Mouse (Mus musculus) intestine, embryonic 14.5 days (tissue): ENCODE results near the gene Dram1. TPM values are rescaled to one million over a fixed set of nuclear protein-coding genes. Genes with fewer than 3 reads are reported as not detected.

Source experiments
- ATAC-seq: fragments of 200-750 bp; cut with Nextera tagmentation; replicated peaks from 2 replicates; pipeline ENCODE4 v1.8.0; 2017; ENCODE audit warnings: low read depth, moderate number of reproducible peaks, moderate TSS enrichment, moderate library complexity; ENCODE audit not compliant: low FRiP score, low TSS enrichment
- DNase-seq: peaks from one replicate; pipeline ENCODE4 v3.0.0-alpha.2; 2018; ENCODE audit warnings: low spot score
- H3K27ac ChIP-seq: fragments of 300-500 bp; sonication (generic); 2 replicates; pipeline ENCODE4 v1.5.1; 2014; ENCODE audit warnings: low read depth, mild to moderate bottlenecking, control low read depth
- H3K27me3 ChIP-seq: fragments of 300-500 bp; sonication (generic); replicated peaks from 2 replicates; pipeline ENCODE4 v1.6.1; 2014; ENCODE audit warnings: low read length, control low read depth; ENCODE audit not compliant: control insufficient read depth, insufficient read depth
- H3K36me3 ChIP-seq: fragments of 300-500 bp; sonication (generic); 2 replicates; pipeline ENCODE4 v1.6.1; 2014; ENCODE audit warnings: low read length, control low read depth; ENCODE audit not compliant: control insufficient read depth, insufficient read depth
- H3K4me1 ChIP-seq: fragments of 300-500 bp; sonication (generic); replicated peaks from 2 replicates; pipeline ENCODE4 v1.6.1; 2014; ENCODE audit warnings: low read length, control low read depth, mixed read lengths; ENCODE audit not compliant: control insufficient read depth, insufficient read depth
- H3K4me2 ChIP-seq: fragments of 300-500 bp; sonication (generic); 2 replicates; pipeline ENCODE4 v1.6.1; 2014; ENCODE audit warnings: low read length
- H3K4me3 ChIP-seq: fragments of 300-500 bp; sonication (generic); 2 replicates; pipeline ENCODE4 v1.5.1; 2014; ENCODE audit warnings: low read depth, low read length, control low read depth, mixed read lengths
- H3K9ac ChIP-seq: fragments of 300-500 bp; sonication (generic); 2 replicates; pipeline ENCODE4 v1.6.1; 2014; ENCODE audit warnings: mild to moderate bottlenecking, low read length
- H3K9me3 ChIP-seq: fragments of 300-500 bp; sonication (generic); 2 replicates; pipeline ENCODE4 v1.6.1; 2016; ENCODE audit warnings: low read length, control low read depth; ENCODE audit not compliant: control insufficient read depth
- WGBS: fragments of 180-500 bp; shearing (Covaris S2); extraction: QIAGEN DNeasy Blood & Tissue Kit; methylation state at CpG from one replicate; pipeline ENCODE4 v1.1.7; 2014; 5-methylcytosine and 5-hydroxymethylcytosine counted together
- polyA plus RNA-seq: library from polyadenylated mRNA; unstranded; fragments of >200 nt; fragmentation: Nextera tagmentation; extraction: Ambion mirVana; gene quantifications from 2 replicates; pipeline ENCODE4 v1.2.1, GENCODE M21; 2014

Dram1 gene
- polyA plus RNA-seq, 1 experiment from 2014 or later: 3.6 TPM

DNA sequence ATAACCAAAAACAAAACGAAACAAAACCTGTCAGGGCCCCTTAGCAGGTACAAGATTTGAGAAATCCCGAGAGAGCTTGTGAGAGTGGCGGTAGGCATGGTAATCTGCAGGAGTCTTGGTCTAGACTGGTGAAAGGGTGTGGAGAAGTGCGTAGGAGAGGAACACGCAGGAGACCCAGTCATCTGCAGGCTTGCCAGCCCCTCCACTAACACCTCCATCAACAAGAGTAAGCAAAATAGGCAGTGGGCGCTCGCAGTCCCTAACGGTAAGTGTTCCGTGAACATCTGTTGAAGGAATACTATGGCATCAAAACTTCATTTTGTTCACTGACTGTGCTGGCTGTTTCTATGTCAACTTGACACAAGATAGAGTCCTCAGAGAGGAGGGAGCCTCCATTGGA, 12.6 kb upstream of the Dram1 start:
- WGBS: 93% methylated on average over 9 of the region's 9 CpGs

DNA sequence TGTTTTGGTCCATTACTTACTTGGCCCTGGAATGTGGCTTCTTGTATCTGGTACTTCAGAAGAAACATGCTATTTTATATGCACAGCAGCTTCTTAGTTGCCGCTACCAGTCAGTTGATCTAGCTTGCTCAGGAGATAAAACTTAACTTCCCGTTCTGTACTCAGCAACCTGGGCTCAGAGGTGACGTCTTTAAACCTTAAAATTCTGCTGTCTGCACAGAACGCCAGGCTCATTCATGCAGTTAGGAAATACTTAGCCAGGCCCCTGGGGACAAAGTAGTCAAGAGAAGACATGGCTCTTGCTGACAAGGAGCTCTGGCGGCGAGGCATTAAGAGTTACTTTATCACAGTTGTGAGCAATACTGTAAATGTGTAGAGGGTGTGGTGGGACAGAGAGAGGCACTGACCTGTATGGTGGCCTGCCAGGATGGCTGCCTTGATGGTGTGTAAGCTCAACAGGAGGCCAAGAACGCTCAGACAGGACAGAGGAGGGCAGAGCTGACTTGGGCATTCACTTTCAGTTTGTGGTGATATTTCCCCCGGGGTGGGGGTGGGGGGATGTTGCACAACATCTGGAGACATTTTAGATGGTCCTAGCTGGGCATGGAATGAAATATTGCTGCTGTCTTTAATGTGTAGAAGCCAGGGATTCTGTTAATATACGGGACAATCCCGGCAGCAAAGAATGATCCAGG, 11.4 kb upstream of the Dram1 start:
- Histone ChIP-seq H3K9ac (no peak overlapping the region), H3K4me1 (no peaks in the 10 kb centered on the region), H3K36me3 (no peaks in the 10 kb centered on the region), H3K4me2 (no peak overlapping the region), H3K27me3 (no peaks in the 10 kb centered on the region), H3K9me3 (no peaks in the 10 kb centered on the region), H3K4me3 (no peak overlapping the region), H3K27ac (no peak overlapping the region)
- DNase-seq (no peak), ATAC-seq (0 out of 2 replicates have a peak, but pooled peaks have one; percentile 15)
- 56% methylated on average over 10 of the region's 10 CpGs for WGBS

More for the DNA sequence above, 12.6 kb upstream of the Dram1 start:
- Histone ChIP-seq H3K4me3 (no peak overlapping the region), H3K36me3 (no peaks in the 10 kb centered on the region), H3K9ac (no peak overlapping the region), H3K27ac (no peak overlapping the region), H3K4me2 (no peak overlapping the region), H3K4me1 (no peaks in the 10 kb centered on the region), H3K27me3 (no peaks in the 10 kb centered on the region), H3K9me3 (no peaks in the 10 kb centered on the region)
- ATAC-seq (no peak), DNase-seq (no peak)

- Histone ChIP-seq H3K4me1 (no peaks in the 10 kb centered on the region), H3K36me3 (no peaks in the 10 kb centered on the region), H3K27me3 (no peaks in the 10 kb centered on the region), H3K27ac (no peak overlapping the region), H3K9me3 (no peaks in the 10 kb centered on the region), H3K4me2 (no peak overlapping the region), H3K9ac (no peak overlapping the region), H3K4me3 (no peak overlapping the region)
- no peak for DNase-seq
- 37% methylated on average over 4 of the region's 4 CpGs for WGBS
- ATAC-seq: 0 out of 2 replicates have a peak, but pooled peaks have one; percentile 40
Measured at GRCm38 (mm10) chr10:88389576-88389975, 10.7 kb upstream of the Dram1 start.

- Histone ChIP-seq H3K36me3 (no peaks in the 10 kb centered on the region), H3K4me3 (no peak overlapping the region), H3K27ac (no peak overlapping the region), H3K27me3 (no peaks in the 10 kb centered on the region), H3K9me3 (no peaks in the 10 kb centered on the region), H3K4me2 (no peak overlapping the region), H3K9ac (no peak overlapping the region), H3K4me1 (no peaks in the 10 kb centered on the region)
- 81% methylated on average over 6 of the region's 6 CpGs for WGBS
- 0 out of 2 replicates have a peak, but pooled peaks have one; percentile 16 for ATAC-seq
- no peak for DNase-seq
Measured at GRCm38 (mm10) chr10:88386251-88386650, 7.4 kb upstream of the Dram1 start.

DNA sequence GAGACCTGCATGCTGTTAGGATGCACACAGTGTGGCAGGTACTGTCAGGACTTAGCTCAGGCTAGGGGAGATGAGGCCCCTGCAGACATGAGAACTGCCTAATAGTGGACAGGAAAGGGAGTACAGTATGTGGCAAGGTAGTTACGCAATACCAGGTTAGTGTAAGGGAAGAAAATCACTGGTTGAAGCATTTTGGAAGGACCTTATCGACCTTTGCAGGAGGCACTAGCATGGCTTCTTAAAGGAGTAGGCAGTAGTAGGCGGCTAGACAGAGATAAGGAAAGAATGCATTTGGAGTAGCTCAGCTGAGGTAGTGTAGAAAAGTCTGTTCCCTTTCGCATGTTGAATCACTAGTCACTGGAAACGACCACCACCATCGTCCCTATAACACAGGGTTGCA, 6.9 kb upstream of the Dram1 start:
- Histone ChIP-seq H3K36me3 (no peaks in the 10 kb centered on the region), H3K27ac (no peak overlapping the region), H3K4me1 (no peaks in the 10 kb centered on the region), H3K4me3 (no peak overlapping the region), H3K4me2 (no peak overlapping the region), H3K9me3 (no peaks in the 10 kb centered on the region), H3K9ac (no peak overlapping the region), H3K27me3 (no peaks in the 10 kb centered on the region)
- DNase-seq (no peak), ATAC-seq (no peak)
- 71% methylated on average over 6 of the region's 6 CpGs for WGBS

- DNase-seq (no peak), ATAC-seq (no peak)
- no peaks in the 10 kb centered on the region for H3K9me3 ChIP-seq
- H3K4me3 ChIP-seq: no peak overlapping the region
- no peak overlapping the region for H3K4me2 ChIP-seq
- H3K27ac ChIP-seq: no peak overlapping the region
- H3K9ac ChIP-seq: no peak overlapping the region
- H3K27me3 ChIP-seq: no peaks in the 10 kb centered on the region
- H3K4me1 ChIP-seq: peaks cover 2% of the 10 kb centered on the region; the same call in 1 of the 2 replicates
- WGBS: 91% methylated on average over 11 of the region's 11 CpGs
- H3K36me3 ChIP-seq: no peaks in the 10 kb centered on the region
Measured at GRCm38 (mm10) chr10:88385290-88385689, 6.4 kb upstream of the Dram1 start.

DNA sequence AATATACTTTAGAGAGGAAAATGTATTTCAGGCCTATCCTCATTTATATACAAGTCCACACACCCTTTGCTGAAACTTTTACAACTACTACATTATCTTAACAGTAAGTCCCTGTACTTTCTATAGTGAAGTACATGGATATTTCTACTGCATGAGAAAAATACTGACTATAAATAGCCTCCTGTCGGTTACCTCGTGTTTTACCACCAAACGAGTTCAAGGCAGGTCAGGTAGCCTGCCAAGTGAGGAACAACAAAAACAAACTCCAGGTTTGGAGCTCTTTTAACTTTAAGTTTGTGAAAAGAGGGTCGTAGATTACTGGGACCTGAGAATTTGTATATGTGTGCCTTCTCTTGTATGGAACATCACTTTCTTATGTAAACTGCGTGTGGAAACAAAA, 5.2 kb upstream of the Dram1 start:
- Histone ChIP-seq H3K27me3 (no peaks in the 10 kb centered on the region), H3K27ac (no peak overlapping the region), H3K9me3 (no peaks in the 10 kb centered on the region), H3K4me1 (peaks cover 5% of the 10 kb centered on the region; the same call in 1 of the 2 replicates), H3K36me3 (no peaks in the 10 kb centered on the region), H3K4me2 (no peak overlapping the region), H3K9ac (no peak overlapping the region), H3K4me3 (no peak overlapping the region)
- no peak for ATAC-seq
- whole genome bisulfite sequencing: 48% methylated on average over 5 of the region's 5 CpGs
- DNase-seq: no peak

GRCm38 (mm10) chr10:88383479-88383878, 4.6 kb upstream of the Dram1 start:
- Histone ChIP-seq H3K4me2 (no peak overlapping the region), H3K27me3 (no peaks in the 10 kb centered on the region), H3K36me3 (no peaks in the 10 kb centered on the region), H3K4me3 (no peak overlapping the region), H3K9ac (no peak overlapping the region), H3K4me1 (peaks cover 7% of the 10 kb centered on the region; the same call in 1 of the 2 replicates), H3K9me3 (no peaks in the 10 kb centered on the region), H3K27ac (no peak overlapping the region)
- no peak for ATAC-seq
- DNase-seq: no peak
- WGBS: 73% methylated on average over 4 of the region's 4 CpGs

- Histone ChIP-seq H3K4me3 (no peak overlapping the region), H3K4me2 (no peak overlapping the region), H3K9ac (no peak overlapping the region), H3K4me1 (peaks cover 7% of the 10 kb centered on the region; the same call in 1 of the 2 replicates), H3K27ac (no peak overlapping the region), H3K36me3 (no peaks in the 10 kb centered on the region), H3K9me3 (no peaks in the 10 kb centered on the region), H3K27me3 (no peaks in the 10 kb centered on the region)
- 38% methylated on average over 6 of the region's 6 CpGs for WGBS
- no peak for ATAC-seq
- DNase-seq: no peak
Measured at GRCm38 (mm10) chr10:88382009-88382408, 3.1 kb upstream of the Dram1 start.
